Mouse (Mus musculus): ENCODE data around the gene Fam71e1.

The Fam71e1 gene

DNA sequence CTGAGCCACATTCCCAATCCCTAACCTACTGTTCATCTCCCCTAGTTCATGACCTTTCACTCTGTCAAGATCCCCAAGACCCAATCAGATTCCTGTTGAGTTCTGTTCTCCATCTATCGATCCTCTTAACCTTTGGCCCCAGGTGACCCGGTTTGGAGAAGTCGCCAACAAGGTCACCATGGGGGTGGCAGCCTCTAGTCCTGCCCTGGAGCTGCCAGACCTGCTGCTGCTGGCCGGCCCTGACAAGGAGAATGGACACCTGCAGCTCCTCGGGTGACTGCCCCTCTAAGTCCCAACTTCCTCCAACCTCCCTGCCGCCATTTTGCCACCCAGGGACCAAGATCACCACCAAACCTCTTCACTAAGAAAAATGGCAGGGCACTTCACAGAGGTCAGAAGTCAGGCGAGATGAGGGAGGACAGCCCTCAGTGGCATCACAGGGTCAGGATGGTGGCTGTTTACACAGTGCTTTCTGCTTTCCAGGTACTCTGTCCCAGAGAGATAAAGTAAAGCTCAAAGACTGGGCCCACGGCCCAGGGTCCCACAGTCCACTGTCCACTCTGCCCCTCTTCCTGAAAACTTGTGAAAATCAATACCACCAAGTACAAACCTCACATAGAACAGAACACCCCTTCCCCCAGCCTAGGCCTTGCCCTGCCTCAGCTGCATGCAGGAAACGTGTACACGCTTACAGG lies 1.1 kb downstream of the Fam71e1 start:
- ATAC-seq (ENCODE audit: insufficient number of reproducible peaks, low FRiP score, low TSS enrichment): no peak

DNA sequence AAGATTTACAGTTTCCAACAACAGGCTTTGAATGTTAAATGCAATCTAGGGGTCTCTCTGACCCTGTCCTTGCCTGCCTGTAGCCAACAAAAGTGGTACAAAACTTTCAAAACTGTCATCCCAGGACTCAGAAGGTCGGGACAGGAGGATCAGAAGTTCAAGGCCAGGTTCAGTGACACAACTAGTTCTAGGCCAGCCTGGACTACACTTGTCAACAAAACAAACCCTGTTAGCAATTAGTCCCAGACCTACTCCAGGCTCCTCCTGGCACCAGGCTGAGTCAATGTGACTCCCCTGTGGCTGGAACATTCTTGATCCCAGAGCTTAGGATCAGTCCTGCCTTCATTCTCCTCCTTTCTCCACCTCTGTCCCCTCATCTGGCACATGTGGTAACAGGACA lies 2.5 kb downstream of the Fam71e1 start:
- ATAC-seq (ENCODE audit: insufficient number of reproducible peaks, low FRiP score, low TSS enrichment): no peak

DNA sequence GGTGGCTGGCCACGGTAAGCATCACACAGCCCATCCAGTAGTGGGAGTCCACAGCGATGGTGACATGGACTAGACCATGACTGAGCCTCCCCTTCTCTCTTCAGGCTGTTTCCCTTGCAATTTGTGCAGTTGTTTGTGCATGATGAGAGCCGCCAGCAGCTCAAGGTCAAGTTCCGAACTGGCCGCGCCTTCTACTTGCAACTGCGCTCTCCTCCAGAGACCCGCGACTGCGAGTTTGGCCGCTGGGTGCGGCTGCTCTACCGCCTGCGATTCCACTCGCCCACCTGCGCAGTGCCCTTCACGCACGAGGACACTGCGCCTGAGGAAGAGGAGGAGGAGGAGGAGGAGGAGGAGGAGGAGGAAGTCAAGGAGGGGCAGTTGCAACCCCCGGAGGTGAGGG lies 3.7 kb downstream of the Fam71e1 start:
- no peak for ATAC-seq (ENCODE audit: insufficient number of reproducible peaks, low FRiP score, low TSS enrichment)

DNA sequence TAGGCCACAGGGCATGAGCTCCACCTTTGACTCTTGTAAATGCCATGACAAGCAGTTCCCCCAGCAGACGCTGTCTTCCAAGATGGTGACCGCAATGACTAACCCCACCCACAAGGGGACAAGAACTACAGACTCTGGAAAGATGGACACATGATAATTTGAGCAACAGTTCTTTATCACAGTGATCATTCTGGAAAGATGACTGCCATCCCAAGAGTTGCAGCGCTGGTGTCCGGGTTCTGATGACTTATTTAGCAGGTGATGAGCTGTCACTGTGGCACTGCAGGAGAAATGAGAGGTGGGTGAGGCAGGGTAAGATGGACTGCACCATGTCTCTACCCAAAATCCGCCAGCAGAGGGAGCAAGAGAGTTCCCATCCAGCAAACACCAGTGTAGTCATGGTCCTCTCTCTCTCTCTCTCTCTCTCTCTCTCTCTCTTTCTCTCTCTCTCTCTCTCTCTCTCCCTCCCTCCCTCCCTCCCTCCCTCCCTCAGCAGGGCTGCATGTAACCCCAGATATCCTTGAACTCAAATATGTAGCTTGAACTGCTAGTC lies 5.3 kb downstream of the Fam71e1 start:
- ATAC-seq (ENCODE audit: insufficient number of reproducible peaks, low FRiP score, low TSS enrichment): no peak

DNA sequence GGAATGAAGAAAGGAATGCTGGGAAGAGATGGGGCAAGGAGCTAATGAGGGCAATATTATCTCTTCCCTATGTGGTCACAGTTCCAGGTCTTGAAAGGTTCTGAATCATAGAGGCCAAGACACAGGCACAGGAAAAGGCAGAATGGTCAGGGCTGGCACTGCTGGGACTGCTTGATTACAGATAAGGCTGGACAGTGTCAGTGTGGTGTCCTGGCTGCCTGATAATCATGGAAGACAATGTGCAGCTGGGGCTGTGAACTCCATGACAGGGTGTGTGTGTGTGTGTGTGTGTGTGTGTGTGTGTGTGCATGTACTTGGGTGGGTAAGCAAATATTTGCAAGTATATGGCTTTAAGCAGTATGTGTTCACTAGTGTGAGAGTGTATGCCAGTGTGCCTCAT lies 11.1 kb downstream of the Fam71e1 start:
- ATAC-seq (ENCODE audit: insufficient number of reproducible peaks, low FRiP score, low TSS enrichment): no peak

DNA sequence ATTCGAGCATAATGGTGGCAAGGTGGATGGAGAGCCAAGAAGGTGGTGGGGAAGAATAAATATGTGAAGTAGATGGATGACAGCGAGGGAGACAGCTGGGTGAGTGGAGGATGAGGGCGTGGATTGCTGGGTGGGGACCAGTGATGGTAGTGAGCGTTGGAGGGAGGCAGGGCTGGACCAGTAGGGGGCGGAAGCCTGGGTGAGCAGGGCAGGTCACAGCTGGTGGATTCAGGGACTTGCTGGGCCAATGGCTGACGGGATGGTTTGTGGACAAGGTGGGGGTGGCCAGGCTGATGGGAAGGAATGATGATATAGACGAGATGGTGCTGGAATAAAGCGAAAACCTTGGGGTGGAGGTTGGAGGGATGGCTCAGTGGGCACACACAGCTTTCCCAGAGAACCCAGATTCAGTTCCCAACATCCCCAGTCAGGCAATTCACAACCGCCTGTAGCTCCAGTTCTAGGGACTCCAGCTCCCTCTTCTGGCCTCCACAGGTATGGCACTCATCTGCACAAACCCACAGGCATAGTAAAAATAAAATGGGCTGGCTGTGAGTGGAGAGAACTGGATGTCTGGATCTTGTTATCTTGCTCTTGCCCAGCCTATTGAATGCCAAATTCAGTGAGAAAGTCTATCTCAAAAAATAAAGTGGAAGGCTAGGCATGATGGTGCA lies 23.0 kb downstream of the Fam71e1 start:
- ATAC-seq (ENCODE audit: insufficient number of reproducible peaks, low FRiP score, low TSS enrichment): no peak

DNA sequence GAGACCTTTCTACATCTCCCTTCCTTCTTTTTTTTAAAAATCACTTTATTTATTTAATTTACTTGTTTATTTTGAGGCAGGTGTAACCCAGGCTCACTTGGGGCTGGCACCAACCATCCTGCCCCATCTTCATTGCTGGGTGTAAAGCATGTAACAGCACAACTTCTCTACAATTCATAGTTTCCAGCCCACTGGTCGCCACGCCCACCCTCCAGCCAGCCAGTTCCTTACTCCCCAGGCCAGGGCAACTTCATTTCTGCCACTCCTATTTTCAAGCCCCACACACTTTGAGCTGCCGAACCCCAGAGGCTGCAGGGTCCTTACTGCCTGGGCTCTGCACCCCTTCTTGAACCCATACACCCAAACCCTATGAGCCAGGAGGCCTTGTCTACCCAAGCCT lies 24.6 kb downstream of the Fam71e1 start:
- ATAC-seq (ENCODE audit: insufficient number of reproducible peaks, low FRiP score, low TSS enrichment): no peak

DNA sequence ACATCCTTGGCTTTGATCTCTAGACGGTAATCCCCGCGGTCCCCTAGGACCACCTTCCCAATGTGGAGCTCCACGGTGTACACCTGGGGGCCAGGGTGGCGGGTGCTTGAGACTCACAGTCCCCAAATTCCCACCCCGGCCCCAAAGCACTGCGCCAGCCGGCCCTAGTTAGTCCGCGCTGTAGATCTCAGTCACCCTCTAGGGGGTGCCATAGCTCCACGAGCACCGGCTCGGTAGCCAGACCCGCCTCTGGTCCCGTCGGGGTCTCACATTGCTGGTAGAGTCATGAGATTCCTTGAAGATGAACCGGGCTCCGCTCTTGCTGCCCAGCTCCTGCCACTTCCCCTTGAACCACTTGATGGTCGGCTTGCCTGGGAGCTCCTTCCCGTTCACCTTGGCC lies 25.3 kb downstream of the Fam71e1 start:
- 0 out of 2 replicates have a peak, but pooled peaks have one; percentile 15 for ATAC-seq (ENCODE audit: insufficient number of reproducible peaks, low FRiP score, low TSS enrichment)

DNA sequence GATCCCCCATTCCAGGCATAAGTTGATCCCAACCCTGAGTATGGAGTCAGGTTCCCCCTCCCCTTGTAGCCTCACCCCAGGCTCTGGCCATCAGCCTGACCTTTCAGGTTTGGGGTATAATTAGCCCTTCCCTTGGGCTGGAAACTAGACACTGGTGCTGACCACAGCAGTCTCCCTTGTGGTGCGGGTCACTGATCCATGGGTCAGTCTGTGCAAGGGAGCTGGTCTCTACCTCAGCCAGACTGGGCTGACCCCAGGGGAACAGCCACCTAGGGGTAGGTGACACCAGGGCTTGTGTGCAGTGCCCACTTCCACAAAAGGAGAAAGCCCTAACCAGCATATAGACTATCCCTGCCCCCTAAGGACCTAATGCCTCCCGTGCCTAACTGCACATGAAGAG lies 26.7 kb downstream of the Fam71e1 start:
- no peak for ATAC-seq (ENCODE audit: insufficient number of reproducible peaks, low FRiP score, low TSS enrichment)

DNA sequence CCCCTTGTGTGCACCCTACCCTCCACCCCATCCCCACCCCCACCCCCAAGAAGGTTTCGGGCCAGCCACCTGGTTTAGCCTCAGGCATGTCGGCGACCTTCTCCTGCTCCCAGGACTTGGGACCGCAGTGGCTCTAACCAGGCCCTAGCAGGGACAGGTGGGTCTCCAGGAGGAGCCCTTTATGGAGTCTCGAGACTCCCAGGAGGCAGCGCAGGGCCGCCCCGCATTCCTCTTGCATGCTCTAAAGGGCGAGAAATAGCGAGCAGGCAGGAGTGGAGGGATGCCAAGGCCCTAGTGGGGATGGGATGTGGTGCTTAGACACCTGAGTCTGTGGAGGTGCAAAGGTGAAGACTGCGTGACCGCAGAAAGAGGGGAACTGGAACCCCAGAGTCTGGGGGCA lies 28.1 kb downstream of the Fam71e1 start, which contains the start of gene Mybpc2:
Mybpc2 (minus strand) TSS at position 155 of the 400 bp plus-strand sequence.
- no peak for ATAC-seq (ENCODE audit: insufficient number of reproducible peaks, low FRiP score, low TSS enrichment)

DNA sequence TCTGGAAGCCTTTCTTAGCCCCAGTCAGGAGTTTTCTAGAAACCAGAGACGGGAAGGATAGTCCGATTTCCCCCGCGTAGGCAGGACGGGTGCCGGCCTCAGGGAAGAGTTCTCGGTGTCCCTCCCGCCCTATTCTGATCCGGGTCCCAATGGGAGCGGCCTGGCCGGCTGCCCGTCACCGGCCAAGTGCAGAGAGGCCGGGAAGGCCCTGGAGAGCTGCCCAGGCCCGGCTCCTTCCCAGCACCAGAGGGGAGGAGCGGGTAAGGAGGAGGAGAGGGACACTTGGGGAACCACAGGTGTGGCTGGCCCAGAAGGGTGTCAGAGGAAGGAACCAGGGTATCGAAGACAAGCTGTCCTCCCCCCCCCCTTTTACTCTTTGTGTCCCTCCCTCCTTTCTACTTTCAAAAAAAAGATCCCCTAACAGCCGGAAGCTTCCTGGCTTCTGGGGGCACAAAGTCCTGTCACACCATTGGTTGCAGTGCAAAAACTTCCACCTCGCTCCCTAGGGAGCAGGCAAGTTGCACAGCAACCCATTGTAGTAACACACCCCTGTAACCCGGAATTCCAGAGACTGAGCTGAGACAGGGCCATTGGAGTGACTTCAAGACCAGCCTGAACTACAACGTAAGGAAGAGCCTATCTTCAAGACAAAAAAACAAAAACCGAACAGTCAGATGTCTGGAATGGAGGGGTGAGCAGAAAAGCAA lies 28.9 kb downstream of the Fam71e1 start:
- no peak for ATAC-seq (ENCODE audit: insufficient number of reproducible peaks, low FRiP score, low TSS enrichment)

DNA sequence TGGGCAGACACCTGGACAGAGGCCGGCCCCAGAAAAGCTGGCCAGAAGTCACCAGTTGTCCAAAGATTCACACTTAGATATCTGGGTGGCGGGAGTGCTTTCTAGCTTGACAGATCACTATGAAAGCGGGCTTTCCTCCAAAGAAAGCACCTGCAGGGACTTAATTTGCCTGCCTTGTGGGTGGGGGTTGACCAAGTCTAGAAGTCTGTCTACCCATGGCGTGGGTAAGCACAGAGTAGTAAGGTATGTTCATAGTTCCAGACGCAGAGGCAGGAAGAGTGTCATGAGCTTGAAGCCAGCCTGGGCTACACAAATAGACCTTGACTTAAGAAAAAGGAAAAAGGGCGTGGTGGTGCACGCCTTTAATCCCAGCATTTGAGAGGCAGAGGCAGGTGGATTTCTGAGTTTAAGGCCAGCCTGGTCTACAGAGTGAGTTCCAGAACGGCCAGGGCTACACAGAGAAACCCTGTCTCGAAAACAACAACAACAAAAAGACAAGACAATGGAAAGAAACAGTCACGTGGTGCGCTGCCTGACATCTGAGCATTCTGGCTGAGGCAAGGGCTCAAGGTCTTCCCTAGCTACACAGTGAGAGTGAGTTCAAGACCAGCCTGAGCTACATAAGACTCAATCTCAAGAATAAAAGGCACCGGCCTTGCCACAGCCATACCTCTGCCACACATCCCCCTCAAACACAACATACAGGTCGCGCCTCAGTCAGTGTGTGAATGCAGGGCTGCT lies 30.2 kb downstream of the Fam71e1 start:
- ATAC-seq (ENCODE audit: insufficient number of reproducible peaks, low FRiP score, low TSS enrichment): no peak

DNA sequence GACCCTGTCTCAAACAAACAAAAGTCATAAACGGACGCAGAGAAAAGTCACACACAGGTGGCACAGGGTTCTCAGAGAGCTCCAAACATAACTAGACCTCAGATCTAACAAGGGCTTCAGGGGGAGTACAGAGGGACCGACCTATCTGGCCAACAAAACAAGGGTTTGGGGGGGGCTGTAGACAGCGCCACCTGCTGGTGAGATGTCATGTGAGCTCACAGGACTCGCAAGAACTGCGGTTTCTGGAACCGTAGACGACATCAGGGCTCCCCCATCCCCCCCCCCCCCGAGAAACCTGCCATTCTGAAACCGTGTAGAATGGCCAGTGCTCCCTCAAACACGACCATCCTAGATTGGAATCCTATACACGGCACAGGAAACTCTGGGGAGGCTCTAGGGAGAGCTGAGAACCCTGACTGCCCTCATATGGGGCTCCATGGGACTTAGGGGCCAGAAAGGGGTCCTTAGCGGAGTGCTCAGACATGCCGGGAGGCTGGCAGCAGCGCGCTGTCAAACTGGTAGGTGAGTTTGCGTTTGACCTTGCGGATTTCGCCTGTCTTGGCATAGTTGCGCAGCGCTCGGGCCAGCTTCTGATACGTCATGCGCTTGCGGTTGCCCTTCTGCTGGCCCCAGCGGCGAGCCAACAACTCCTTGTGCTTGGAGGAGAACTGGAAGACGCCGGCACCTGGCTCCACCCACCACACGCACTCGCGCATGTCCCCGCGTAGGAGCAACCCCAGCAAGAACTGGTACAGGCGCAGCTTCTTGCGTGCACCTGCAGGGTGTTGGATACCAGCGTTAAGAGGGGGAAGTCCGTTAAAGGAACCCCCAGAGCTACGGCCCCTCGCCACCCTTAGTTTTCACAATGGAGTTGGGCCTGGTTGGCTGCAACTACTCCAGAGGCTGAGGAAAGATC lies 31.4 kb downstream of the Fam71e1 start:
- peak; percentile 71; the same call in 1 of the 2 replicates for ATAC-seq (ENCODE audit: insufficient number of reproducible peaks, low FRiP score, low TSS enrichment)

DNA sequence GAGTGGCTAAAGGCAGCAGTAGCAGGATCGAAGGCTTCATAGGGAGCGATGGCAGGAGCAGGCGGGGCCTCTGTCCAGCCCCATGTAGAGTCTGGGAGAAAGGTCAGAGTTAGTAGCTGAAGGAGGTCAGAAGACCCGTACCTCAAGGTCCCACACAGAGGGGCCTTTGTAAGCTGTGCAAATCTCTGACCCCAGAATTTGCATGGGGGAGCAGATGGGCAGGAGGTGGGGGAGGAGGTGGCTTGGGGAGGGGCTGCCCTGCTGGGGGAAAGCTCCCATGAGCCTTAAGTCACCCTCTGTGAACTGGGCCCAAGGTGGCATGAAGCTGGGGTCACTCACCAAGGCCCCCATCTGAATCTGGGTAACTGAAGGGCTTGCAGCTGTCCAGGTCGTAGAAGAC lies 33.1 kb downstream of the Fam71e1 start:
- ATAC-seq (ENCODE audit: insufficient number of reproducible peaks, low FRiP score, low TSS enrichment): no peak

DNA sequence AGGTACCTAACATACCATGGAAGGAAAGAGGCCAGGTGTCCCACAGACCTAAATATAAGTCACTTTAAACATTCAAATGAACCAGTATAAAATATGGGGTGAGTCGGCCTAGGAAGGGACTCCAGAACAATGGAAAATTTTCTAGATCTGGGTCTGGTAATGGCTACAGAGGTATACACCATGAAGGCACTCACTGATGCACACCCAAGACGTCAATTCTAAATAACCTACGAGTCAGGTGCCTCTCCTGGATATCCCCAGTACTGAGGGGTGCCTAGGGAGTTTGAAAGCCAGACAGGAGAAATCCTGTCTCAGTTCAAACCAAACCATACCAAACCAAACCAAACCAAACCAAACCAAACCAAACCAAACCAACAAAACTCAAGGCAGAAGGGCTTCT lies 34.1 kb downstream of the Fam71e1 start:
- ATAC-seq (ENCODE audit: insufficient number of reproducible peaks, low FRiP score, low TSS enrichment): no peak

DNA sequence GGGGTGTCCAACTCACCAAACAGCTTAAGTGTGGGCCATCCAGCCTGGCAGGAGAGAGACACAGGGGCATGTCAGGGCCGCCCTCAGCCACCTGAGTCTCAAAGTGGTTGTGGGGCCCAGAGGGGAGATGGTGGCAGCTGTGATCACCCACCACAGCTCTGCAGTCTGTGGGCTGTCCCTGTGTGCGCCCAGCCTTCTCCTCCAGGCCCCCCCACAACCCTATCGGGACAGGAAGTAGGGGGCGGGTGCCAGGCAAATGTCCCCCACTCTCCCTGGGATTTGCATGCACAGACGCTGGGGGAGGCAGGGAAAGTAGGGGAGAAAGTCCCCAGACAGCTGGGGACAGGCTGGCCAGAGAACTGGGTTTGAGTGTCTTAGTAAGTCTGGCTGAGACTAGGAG lies 34.8 kb downstream of the Fam71e1 start:
- ATAC-seq (ENCODE audit: insufficient number of reproducible peaks, low FRiP score, low TSS enrichment): no peak

DNA sequence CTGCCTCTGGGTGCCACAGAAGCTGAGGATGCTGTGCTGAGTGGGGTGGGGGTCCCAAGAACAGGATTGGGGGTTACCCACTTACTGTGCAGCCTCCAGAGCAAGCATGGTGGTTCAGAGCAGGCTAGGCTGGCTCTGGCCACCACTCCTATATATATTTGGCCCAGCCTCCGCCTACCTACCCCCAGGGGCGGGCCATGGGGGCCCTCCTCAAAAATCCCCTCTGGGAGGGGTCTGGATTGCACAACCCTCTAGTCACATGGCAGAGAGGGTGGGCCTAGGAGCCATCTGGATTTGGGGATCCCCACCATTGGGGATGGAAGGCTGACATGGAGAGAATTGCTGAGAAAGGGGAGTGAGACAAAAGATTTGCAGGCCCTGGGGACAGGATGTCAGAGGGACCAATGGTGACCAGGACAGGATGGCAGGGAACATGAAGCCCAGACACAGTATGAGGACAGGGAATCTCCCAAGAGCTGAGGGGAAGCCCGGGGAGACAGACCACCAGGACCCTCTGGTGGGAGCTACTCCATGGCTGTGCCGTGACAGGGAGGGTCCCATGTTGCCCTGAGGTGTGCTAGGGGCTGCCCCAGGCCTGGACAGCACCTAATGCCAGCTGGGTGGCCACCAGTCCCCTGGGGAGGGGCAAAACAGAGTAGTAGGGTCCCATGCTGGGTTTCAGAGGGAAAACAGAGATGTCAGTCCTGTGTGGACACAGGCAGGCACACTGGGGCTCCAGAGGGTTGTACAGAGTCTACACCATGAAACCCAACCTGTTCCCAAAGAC lies 35.8 kb downstream of the Fam71e1 start, which contains the start of gene Spib:
Spib (minus strand) TSS at position 126 of the 787 bp plus-strand sequence.
- no peak for ATAC-seq (ENCODE audit: insufficient number of reproducible peaks, low FRiP score, low TSS enrichment)

DNA sequence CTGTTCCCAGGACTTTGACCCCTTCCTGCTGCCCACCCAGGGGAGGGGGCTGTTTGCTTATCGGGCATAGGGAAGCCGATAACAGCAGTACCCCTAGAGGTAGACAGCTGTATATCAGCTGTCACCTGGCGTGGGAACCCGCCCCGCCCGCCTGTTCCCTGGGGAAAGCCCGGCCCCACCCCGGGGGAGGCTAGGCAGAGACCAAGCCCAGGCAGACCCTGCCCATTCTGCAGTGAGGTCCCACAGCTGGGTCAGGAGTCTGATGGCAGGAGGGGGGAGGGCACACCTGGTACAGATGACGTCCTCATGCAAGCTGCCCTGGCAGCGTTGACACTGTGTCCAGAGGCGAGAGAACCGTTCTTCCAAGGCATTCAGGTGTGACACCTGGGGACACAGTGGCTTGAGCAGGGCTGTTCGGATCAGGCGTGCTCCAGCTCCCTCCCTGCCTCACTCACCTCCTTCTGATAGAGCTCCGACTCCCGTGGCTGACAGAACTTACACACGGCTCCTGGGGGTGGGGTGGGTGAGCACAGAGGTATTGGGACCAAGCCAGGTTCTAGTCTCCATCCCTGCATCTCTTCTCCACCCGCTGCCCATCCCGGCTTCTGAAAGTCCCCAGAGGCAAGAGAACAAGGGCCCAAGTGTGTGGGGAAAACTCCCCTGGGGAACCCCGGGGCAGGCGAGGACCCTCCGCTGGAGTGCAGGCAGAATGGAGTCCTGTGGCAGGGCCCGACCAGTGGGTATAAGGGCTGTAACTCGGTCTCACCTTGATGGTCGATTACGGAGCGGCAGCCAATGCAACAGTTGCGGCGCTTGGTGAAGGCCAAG lies 36.8 kb downstream of the Fam71e1 start:
- ATAC-seq (ENCODE audit: insufficient number of reproducible peaks, low FRiP score, low TSS enrichment): no peak

Data from cerebellum, adult (tissue).